Mouse (Mus musculus) heart, postnatal 36 days (tissue): ENCODE measurements around the gene Otop3. TPM values are rescaled to one million over a fixed set of nuclear protein-coding genes. Genes with fewer than 3 reads are reported as not detected.

Source experiments
- DNase-seq, 2 experiments: peaks; one replicate each; pipeline ENCODE4 v3.0.0; 2021 to 2022
- intact Hi-C: fragments of 180-260 bp; cut with DNase I; formaldehyde crosslinking; loops from one replicate; pipeline ENCODE4 v1.15.1; 2025
- total RNA-seq, 2 experiments: library from RNA; stranded (reverse); gene quantifications; 2 replicates each; pipeline ENCODE4 v1.2.3; 2021

Gene Otop3
- total RNA-seq, 2 experiments from 2014 or later: not detected

- intact Hi-C loops: no loop called here
- no peak for DNase-seq
These were observed 17.3 kb upstream of the Otop3 start for GRCm38 (mm10) chr11:115317204-115317603.

- no peak for DNase-seq
- intact Hi-C loops: no loop called here
These were observed 16.1 kb upstream of the Otop3 start for GRCm38 (mm10) chr11:115318245-115319027.

GRCm38 (mm10) chr11:115319704-115320383 is 14.7 kb upstream of the Otop3 start:
- intact Hi-C loops: no loop called here
- DNase-seq: no peak

DNA sequence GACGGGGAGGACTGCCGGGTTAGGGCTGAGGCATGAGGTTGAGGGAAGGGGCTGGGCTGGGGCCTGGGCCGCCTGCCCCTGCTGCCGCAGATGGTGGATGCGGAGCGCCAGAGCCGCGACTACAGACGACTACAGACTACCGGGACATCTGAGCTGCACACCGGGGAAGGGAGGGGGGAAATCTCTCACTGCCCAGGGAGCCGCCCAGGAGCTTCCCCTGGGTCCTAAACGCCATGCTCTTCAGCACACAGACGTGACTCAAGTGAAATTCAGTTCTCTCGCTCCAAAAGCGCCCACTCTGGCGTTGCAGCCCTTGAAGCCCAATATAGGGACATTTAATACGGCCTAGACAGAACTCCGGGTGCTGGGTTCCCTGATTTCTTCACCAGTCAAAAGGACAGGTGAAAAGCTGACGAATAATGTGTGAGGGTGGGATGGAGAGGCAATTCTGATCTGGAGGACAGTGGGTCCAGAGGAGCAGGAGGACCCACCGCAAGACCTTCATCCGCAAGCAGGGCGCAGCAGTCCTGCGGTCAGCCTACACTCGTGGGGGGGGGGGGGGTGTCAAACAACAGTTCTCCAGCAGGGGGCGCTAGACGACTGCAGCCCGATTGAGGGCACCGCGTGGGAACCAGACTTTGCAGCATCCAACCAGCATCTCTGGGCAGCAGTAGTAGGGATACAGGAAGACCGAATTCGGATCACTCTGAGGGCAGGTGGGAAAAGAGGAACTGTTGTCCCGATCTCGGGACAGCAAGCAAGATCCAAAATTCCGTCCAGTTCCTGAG is 12.4 kb upstream of the Otop3 start, which contains the start of gene Ush1g:
TSS of gene Ush1g (minus strand) at position 136 of the 788 bp plus-strand sequence.
- intact Hi-C loops: loop anchor here (1.0 kb wide), 1 partner anchor 32 kb away; no protein-coding TSS in a partner anchor
- DNase-seq: peak; percentile 57 to 63

- intact Hi-C loops: no loop called here
- no peak for DNase-seq
These were observed 11.2 kb upstream of the Otop3 start for GRCm38 (mm10) chr11:115323354-115323753.

DNA sequence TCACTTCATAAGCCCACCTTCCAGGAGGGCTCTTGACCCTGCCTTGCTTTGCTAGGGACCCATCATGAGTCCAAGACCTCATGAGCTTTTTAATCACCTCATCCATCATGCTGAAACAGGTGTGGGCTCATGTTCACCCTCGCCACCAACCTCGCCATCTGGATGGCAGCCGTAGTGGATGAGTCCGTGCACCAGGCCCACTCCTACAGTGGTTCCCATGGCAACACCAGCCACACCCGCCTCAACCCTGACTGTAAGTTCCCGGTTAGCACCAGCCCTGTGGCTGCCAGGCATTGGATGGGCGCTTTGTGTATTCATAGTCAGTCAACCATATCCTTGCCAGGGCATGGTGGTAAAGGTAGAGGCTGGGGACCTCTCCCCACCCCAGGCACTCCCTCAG is 7.8 kb upstream of the Otop3 start:
- DNase-seq: no peak
- intact Hi-C loops: no loop called here

DNA sequence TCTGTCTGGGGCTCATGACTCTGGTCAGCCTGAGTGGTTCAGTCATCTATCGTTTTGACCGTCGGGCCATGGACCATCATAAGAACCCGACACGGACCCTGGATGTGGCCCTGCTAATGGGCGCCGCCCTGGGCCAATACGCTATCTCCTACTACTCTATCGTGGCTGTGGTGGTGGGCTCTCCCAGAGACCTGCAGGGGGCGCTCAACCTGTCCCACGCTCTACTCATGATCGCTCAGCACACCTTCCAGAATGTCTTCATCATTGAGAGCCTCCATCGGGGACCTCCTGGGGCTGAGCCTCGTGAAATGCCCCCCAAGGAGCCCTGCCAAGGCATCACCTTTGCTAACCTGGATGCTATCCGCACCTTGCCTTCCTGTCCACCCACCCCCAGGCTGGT is 5.2 kb upstream of the Otop3 start:
- intact Hi-C loops: no loop called here
- DNase-seq: no peak

GRCm38 (mm10) chr11:115335223-115335622 is 692 bp downstream of the Otop3 start:
- intact Hi-C loops: no loop called here
- no peak for DNase-seq

GRCm38 (mm10) chr11:115336115-115336514 is 1.6 kb downstream of the Otop3 start:
- intact Hi-C loops: no loop called here
- DNase-seq: no peak

- no peak for DNase-seq
- intact Hi-C loops: no loop called here
These were observed 2.8 kb downstream of the Otop3 start for GRCm38 (mm10) chr11:115337350-115337749.

DNA sequence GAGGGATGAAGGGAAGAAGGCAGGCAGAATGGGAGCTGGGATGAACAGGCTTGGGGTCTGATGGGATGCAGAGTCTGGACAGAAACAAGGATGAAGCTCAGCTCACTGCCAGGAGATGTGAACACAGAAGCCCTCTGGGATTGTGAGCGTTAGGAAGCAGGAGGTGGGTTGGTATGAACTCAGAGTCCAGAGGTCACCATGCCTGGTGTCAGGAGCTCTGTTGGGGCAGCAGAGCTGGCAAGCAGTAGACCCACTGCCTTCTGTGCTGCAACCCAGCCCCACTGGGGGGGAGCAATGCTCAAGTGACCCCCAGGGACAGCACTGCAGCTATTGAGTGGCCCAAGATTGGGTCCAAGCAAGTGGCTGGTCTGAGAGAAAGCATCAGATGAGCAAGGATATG is 3.3 kb downstream of the Otop3 start:
- intact Hi-C loops: no loop called here
- DNase-seq: no peak

DNA sequence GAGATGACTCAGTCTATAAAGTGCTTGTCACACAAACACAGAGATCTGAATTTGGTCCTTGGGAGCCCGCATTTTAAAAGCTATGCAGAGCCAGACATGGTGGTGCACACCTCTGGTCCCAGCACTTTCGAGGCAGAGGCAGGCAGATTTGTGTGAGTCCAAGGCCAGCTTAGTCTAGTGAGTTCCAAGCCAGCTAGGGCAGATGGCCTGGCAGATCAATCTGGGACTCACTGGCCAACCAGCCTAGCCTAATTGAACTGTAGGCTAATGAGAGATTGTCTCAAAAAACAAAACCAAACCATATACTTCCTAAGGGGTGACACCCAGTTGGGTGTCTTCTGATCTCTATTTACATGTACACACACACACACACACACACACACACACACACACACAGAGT is 6.7 kb downstream of the Otop3 start:
- intact Hi-C loops: no loop called here
- no peak for DNase-seq

GRCm38 (mm10) chr11:115341866-115342265 is 7.3 kb downstream of the Otop3 start:
- intact Hi-C loops: no loop called here
- no peak for DNase-seq

GRCm38 (mm10) chr11:115344967-115345366 is 10.4 kb downstream of the Otop3 start:
- no peak for DNase-seq
- intact Hi-C loops: no loop called here

GRCm38 (mm10) chr11:115345515-115345914 is 11.0 kb downstream of the Otop3 start:
- intact Hi-C loops: no loop called here
- DNase-seq: no peak

DNA sequence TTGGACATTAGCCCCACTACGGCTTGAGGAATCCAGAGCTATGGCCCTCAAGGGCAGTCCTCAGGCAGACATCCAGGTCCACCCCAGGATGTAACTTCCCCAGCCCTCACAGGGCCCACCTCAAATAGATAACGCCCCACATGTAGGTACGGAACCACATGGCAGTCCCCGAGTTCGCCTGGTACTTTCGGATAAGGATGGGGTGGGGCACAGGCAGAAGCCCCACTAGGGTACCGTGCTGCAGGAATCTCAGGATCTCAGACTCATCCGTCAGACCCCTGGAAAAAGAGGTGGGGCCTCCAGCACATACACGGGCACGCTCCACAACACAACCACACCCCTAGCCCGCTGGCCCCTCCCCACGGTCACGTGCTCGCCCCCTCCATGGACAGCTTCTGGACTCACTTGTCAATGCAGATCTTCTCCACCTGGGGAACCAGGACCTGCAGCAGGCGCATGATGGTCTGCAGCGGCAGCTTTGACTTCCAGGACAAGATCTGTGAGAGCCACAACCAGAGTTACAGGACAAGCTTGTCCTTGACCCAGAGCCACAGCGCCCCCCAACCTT is 14.2 kb downstream of the Otop3 start:
- no peak for DNase-seq
- intact Hi-C loops: no loop called here

GRCm38 (mm10) chr11:115349976-115350375 is 15.4 kb downstream of the Otop3 start:
- no peak for DNase-seq
- intact Hi-C loops: no loop called here

DNA sequence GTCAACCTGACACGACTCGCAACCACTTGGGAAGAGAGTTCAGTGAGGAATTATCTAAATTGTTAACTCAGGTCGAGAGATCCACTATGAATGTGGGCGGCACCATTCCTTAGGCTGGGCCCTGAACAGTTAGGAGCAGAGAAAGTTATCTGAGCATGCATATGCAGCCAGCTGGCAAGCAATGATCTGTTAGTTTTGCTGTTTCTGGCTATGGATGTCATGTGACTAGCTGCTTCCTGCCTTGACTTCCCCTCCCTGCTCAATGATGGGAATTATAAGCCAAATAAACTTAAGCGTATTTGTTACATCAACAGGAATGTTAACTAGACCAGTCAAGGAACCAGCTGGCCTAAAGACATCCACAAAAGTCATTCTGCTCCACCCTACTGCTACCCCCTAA is 18.8 kb downstream of the Otop3 start:
- intact Hi-C loops: no loop called here
- no peak for DNase-seq

DNA sequence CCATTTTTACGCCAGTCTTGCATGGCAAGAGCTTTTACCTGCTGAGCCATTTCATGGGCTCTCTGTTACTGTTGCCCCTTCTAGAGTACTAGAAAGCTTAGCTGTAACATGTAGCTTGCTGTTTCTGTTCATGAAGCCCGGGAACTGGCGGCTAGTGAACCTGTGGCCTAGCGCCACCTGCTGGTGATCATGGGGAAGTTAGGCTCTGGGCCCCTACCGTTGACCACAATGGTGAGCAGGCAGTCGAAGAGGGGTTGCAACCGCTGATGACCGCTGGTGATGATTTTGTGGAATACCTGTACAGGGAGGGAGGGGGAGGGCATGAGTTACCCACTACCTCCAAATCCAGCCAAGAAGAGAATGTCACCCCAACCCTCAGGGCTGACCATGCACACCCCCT is 19.7 kb downstream of the Otop3 start:
- intact Hi-C loops: loop anchor here (1.0 kb wide), 2 partner anchors 32 to 151 kb away; partner anchors contain the start of gene Ush1g
- peak; percentile 65 to 73 for DNase-seq

DNA sequence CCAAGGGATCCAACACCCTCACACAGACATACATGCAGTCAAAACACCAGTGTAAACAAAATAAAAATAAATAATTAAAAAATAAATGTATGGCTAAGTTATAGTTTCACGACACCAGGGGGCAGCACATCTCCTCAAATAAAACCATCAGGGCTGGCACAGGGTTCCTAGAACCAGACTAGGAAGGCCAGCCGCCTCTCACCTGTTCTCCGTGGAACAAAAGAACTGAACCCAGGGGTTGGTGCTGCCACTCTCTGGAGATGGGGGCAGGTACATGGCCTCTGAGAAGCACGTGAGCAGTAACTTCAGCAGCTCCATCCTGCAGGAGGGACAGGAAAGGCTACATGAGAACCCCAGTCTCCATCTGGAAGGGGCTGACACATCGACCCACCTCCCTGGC is 23.9 kb downstream of the Otop3 start:
- DNase-seq: peak; percentile 79 to 84
- intact Hi-C loops: loop anchor here (1.0 to 5.0 kb wide), 3 partner anchors 54 to 116 kb away; no protein-coding TSS in a partner anchor

- intact Hi-C loops: loop anchor here (2.0 to 5.0 kb wide), 2 partner anchors 54 to 68 kb away; no protein-coding TSS in a partner anchor
These were observed 24.8 kb downstream of the Otop3 start for GRCm38 (mm10) chr11:115359293-115359692.

More at GRCm38 (mm10) chr11:115359293-115359692, 24.8 kb downstream of the Otop3 start:
- peak; percentile 8 to 18 for DNase-seq
